Mouse (Mus musculus): Measurements from ENCODE around the gene Cdk2ap2.

- TF ChIP-seq CTCF (IDR thresholded peaks at IDR 0.05; ENCODE audit: insufficient read depth, low read length) (no peak), POLR2A (IDR thresholded peaks at IDR 0.05; ENCODE audit: borderline replicate concordance, extremely low read depth, low read depth, low read length) (no peak)
Observed at GRCm38 (mm10) chr19:4091383-4091782, 5.6 kb upstream of the Cdk2ap2 start.
